Mouse (Mus musculus): Measurements from ENCODE around the gene Cnksr2.

Gene Cnksr2

GRCm38 (mm10) chrX:158043057-158043843 lies at the start of gene Cnksr2:
Gene Cnksr2 (minus strand): TSS chrX:158043294.
- no peak for DNase-seq (ENCODE audit: low spot score)

GRCm38 (mm10) chrX:158043844-158044140 lies 698 bp upstream of the Cnksr2 start:
- no peak for DNase-seq (ENCODE audit: low spot score)

GRCm38 (mm10) chrX:158042255-158043056 lies 638 bp downstream of the Cnksr2 start:
- DNase-seq (ENCODE audit: low spot score), result no peak

DNA sequence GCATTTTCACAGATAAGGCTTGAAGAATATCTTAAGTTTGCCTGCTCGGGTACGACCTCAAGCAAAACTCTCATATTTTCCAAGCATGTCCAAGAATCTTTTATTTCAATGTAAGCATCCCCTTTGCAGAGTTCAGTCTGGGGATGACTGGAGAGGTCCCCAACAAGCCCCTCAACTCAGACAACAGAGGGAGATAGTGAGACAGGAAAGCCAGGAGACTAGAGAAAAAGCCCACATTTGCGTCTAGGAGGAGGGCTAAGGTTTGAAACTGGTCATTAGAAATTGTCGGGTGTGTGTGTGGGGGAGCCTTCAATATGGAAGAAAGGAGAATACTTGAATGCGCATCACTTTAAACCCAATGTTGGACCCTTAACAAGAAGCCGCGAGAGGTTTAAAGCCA lies 1.4 kb downstream of the Cnksr2 start:
- no peak for DNase-seq (ENCODE audit: low spot score)

GRCm38 (mm10) chrX:157951698-157952097 lies 91.4 kb downstream of the Cnksr2 start:
- no peak for DNase-seq (ENCODE audit: low spot score)

GRCm38 (mm10) chrX:157949256-157949655 lies 93.8 kb downstream of the Cnksr2 start:
- no peak for DNase-seq (ENCODE audit: low spot score)

GRCm38 (mm10) chrX:157945121-157945520 lies 98.0 kb downstream of the Cnksr2 start:
- no peak for DNase-seq (ENCODE audit: low spot score)

- DNase-seq (ENCODE audit: low spot score), result no peak
These were observed 106.5 kb downstream of the Cnksr2 start for GRCm38 (mm10) chrX:157936611-157937010.

DNA sequence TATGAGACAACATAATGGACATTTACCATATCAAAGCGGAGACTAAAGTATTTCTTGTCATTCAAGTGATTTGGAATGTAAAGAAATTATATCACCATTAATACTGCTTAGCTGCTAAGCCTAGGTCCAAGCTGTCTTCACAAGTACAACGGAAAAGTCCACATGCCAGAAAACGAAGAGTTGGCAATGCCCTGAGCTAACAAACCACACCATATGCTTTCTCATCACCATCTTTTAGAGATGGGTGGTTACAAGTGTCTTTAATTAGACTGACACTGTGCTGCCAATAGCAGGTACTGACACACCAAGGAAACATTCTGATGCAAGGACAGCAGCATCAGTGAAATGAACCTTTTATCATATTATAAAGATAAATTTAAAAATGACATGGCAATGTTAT lies 123.0 kb downstream of the Cnksr2 start:
- DNase-seq (ENCODE audit: low spot score), result no peak

- DNase-seq (ENCODE audit: low spot score), result no peak
These were observed 213.1 kb downstream of the Cnksr2 start for GRCm38 (mm10) chrX:157829983-157830382.

DNA sequence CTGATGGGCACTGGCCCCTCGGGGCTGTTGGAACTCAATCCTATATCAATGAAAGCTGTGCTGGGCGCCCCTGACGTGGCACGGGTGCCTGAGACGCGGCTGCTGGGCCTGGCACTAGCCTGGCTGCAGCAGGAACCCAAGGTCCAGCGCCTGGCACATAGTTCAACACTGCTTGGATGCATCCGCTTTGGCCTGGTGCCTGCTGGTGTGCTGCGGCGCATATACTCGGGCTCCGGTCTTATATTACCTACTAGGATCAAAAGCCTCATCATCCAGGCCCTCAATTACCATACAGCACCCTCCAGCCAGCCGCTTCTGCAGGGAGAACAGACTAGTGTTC lies 224.2 kb downstream of the Cnksr2 start:
- DNase-seq (ENCODE audit: low spot score), result no peak

- DNase-seq (ENCODE audit: low spot score), result no peak
These were observed 224.7 kb downstream of the Cnksr2 start, which contains the start of gene Klhl34 for GRCm38 (mm10) chrX:157818207-157818920. Gene Klhl34 (plus strand): TSS chrX:157818435.

- no peak for DNase-seq (ENCODE audit: low spot score)
These were observed 225.4 kb downstream of the Cnksr2 start for GRCm38 (mm10) chrX:157817571-157818206.

DNA sequence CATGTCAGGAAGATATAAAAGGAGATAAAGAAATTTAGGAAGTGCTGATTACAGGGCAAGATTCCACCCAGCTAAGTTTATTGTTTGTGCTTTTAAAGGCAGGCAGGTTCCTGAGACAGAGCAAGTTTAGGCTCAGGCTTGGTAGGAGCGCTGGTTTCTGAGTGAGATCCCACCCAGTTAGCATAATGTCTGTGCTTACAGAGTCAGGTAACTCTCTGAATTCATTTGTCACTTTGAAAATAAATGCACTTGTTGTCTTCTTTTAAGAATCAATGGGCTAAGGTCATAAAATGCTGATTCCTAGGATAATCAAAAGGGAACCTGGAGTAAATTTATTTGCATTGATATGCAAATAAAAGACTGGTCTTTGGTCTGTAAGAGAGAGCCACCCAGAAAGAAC lies 233.4 kb downstream of the Cnksr2 start:
- DNase-seq (ENCODE audit: low spot score), result no peak

- DNase-seq (ENCODE audit: low spot score), result no peak
These were observed 241.4 kb downstream of the Cnksr2 start for GRCm38 (mm10) chrX:157801669-157802068.
